Mouse (Mus musculus) small intestine, adult 2 months (tissue): ENCODE results near the gene Cdh24. TPM values are rescaled to one million over a fixed set of nuclear protein-coding genes. Genes with fewer than 3 reads are reported as not detected.

Experiments
- H3K27ac ChIP-seq: fragments of 200-500 bp; 2 replicates; pipeline ENCODE4 v1.5.1; 2012; ENCODE audit warnings: low read depth, low read length, control low read depth, inconsistent platforms; ENCODE audit not compliant: insufficient read depth
- H3K27me3 ChIP-seq: fragments of 200-500 bp; 2 replicates; pipeline ENCODE4 v1.6.1; 2012; ENCODE audit warnings: mild to moderate bottlenecking, moderate library complexity, low read length, inconsistent platforms; ENCODE audit not compliant: control insufficient read depth, insufficient read depth
- H3K36me3 ChIP-seq: fragments of 200-500 bp; 2 replicates; pipeline ENCODE4 v1.6.1; 2012; ENCODE audit warnings: mild to moderate bottlenecking, low read length, control low read depth, inconsistent platforms; ENCODE audit not compliant: control insufficient read depth, insufficient read depth
- H3K4me1 ChIP-seq: fragments of 200-500 bp; 2 replicates; pipeline ENCODE4 v1.6.1; 2012; ENCODE audit warnings: low read length, inconsistent platforms, mixed read lengths; ENCODE audit not compliant: control insufficient read depth, insufficient read depth, insufficient read length
- H3K4me3 ChIP-seq: fragments of 200-500 bp; 2 replicates; pipeline ENCODE4 v1.5.1; 2012; ENCODE audit warnings: low read depth, mild to moderate bottlenecking, control low read depth, inconsistent platforms, low read length, moderate library complexity
- CTCF ChIP-seq: fragments of 200-500 bp; IDR thresholded peaks from 2 replicates; pipeline ENCODE4 v1.5.1; 2012; ENCODE audit warnings: low read depth, mild to moderate bottlenecking, control low read depth, inconsistent platforms, low read length, moderate library complexity, mixed read lengths; ENCODE audit not compliant: insufficient replicate concordance, insufficient read length; ENCODE audit errors: extremely low read depth
- POLR2A ChIP-seq: fragments of 200-500 bp; IDR thresholded peaks from 2 replicates; pipeline ENCODE4 v1.6.1; 2012; ENCODE audit warnings: low read depth, mild to moderate bottlenecking, control low read depth, inconsistent platforms, low read length, moderate library complexity
- WGBS: fragments of 180-500 bp; shearing (Covaris S2); methylation state at CpG from one replicate; pipeline ENCODE4 v1.1.7; 2018; 5-methylcytosine and 5-hydroxymethylcytosine counted together
- polyA plus RNA-seq: library from polyadenylated mRNA; depleted of rRNA; stranded (reverse); fragments of >200 nt; gene quantifications from 2 replicates; pipeline ENCODE4 v1.2.3, GENCODE M21; 2012

Gene Cdh24
- polyA plus RNA-seq, 1 experiment, result 4.6 TPM

GRCm38 (mm10) chr14:54642224-54642944 is 1.2 kb upstream of the Cdh24 start:
- H3K27me3 ChIP-seq, result no peaks in the 10 kb centered on the region
- no peak for TF ChIP-seq CTCF
- no peak for TF ChIP-seq POLR2A
- H3K27ac ChIP-seq, result no peak overlapping the region
- H3K36me3 ChIP-seq, result peaks cover 51% of the 10 kb centered on the region
- no peaks in the 10 kb centered on the region; the same call in 1 of the 2 replicates for H3K4me1 ChIP-seq
- H3K4me3 ChIP-seq, result no peak overlapping the region
- 91% methylated on average over 25 of the region's 25 CpGs for WGBS

- H3K27ac ChIP-seq, result no peak within 1 kb of the TSS
Observed at GRCm38 (mm10) chr14:54640946-54641304, 239 bp downstream of the Cdh24 start, which contains the start of gene Gm17606. Gene Gm17606 (plus strand): TSS chr14:54640952.

GRCm38 (mm10) chr14:54640121-54640520 is 1.0 kb downstream of the Cdh24 start:
- H3K4me3 ChIP-seq, result no peak overlapping the region
- 67% methylated on average over 4 of the region's 4 CpGs for WGBS

More at GRCm38 (mm10) chr14:54640946-54641304, 239 bp downstream of the Cdh24 start, which contains the start of gene Gm17606:
- 3% methylated on average over 26 of the region's 28 CpGs for WGBS
- H3K4me3 ChIP-seq, result peak within 1 kb of the TSS; percentile 82
- no peaks in the 10 kb centered on the region; the same call in 1 of the 2 replicates for H3K4me1 ChIP-seq
- peaks cover 38% of the 10 kb centered on the region for H3K36me3 ChIP-seq
- no peaks in the 10 kb centered on the region for H3K27me3 ChIP-seq
- no peak for TF ChIP-seq CTCF
- TF ChIP-seq POLR2A, result no peak

GRCm38 (mm10) chr14:54638210-54638609 is 3.0 kb downstream of the Cdh24 start:
- H3K4me1 ChIP-seq, result no peaks in the 10 kb centered on the region; the same call in 1 of the 2 replicates
- no peak overlapping the region for H3K27ac ChIP-seq
- TF ChIP-seq CTCF, result no peak
- TF ChIP-seq POLR2A, result no peak
- H3K36me3 ChIP-seq, result peaks cover 12% of the 10 kb centered on the region
- WGBS, result 68% methylated on average over 5 of the region's 5 CpGs
- no peak overlapping the region for H3K4me3 ChIP-seq
- no peaks in the 10 kb centered on the region for H3K27me3 ChIP-seq

More at GRCm38 (mm10) chr14:54640121-54640520, 1.0 kb downstream of the Cdh24 start:
- H3K4me1 ChIP-seq, result no peaks in the 10 kb centered on the region; the same call in 1 of the 2 replicates
- TF ChIP-seq POLR2A (no peak), CTCF (no peak)
- no peaks in the 10 kb centered on the region for H3K27me3 ChIP-seq
- no peak overlapping the region for H3K27ac ChIP-seq
- peaks cover 30% of the 10 kb centered on the region for H3K36me3 ChIP-seq

- no peaks in the 10 kb centered on the region; the same call in 1 of the 2 replicates for H3K4me1 ChIP-seq
- TF ChIP-seq CTCF (peak; percentile 87; the same call in 1 of the 2 replicates), POLR2A (no peak)
Observed at GRCm38 (mm10) chr14:54636954-54637353, 4.2 kb downstream of the Cdh24 start.

GRCm38 (mm10) chr14:54634182-54634581 is 7.0 kb downstream of the Cdh24 start:
- H3K36me3 ChIP-seq, result peaks cover 5% of the 10 kb centered on the region; the same call in 1 of the 2 replicates
- H3K27ac ChIP-seq, result no peak overlapping the region
- H3K4me3 ChIP-seq, result no peak overlapping the region
- TF ChIP-seq POLR2A, result no peak
- TF ChIP-seq CTCF, result no peak
- 70% methylated on average over 4 of the region's 4 CpGs for WGBS
- no peaks in the 10 kb centered on the region for H3K4me1 ChIP-seq
- H3K27me3 ChIP-seq, result no peaks in the 10 kb centered on the region

More at GRCm38 (mm10) chr14:54636954-54637353, 4.2 kb downstream of the Cdh24 start:
- Histone ChIP-seq H3K27me3 (no peaks in the 10 kb centered on the region), H3K4me3 (no peak overlapping the region), H3K27ac (no peak overlapping the region), H3K36me3 (peaks cover 5% of the 10 kb centered on the region; the same call in 1 of the 2 replicates)
- WGBS, result 48% methylated on average over 8 of the region's 8 CpGs

GRCm38 (mm10) chr14:54632252-54632651 is 8.9 kb downstream of the Cdh24 start:
- Histone ChIP-seq H3K36me3 (peaks cover 5% of the 10 kb centered on the region; the same call in 1 of the 2 replicates), H3K4me3 (no peak overlapping the region), H3K27ac (no peak overlapping the region), H3K4me1 (no peaks in the 10 kb centered on the region), H3K27me3 (no peaks in the 10 kb centered on the region)
- WGBS, result 94% methylated on average over 37 of the region's 37 CpGs
- TF ChIP-seq CTCF, result no peak
- no peak for TF ChIP-seq POLR2A
